Mouse (Mus musculus): ENCODE results near the gene Cbr3. TPM values are rescaled to one million over a fixed set of nuclear protein-coding genes. Genes with fewer than 3 reads are reported as not detected.
"Not testable (repeated sequence)": the region's sequence is repeated elsewhere in the genome, so short reads cannot be mapped to it uniquely, and the experiment has no call there.

Cbr3 gene
- total RNA-seq (2021), result 10 to 100 TPM; 13.8 to 16.3 TPM
- long read RNA-seq, experiment 1, transcript Cbr3-201 (3 exons, 1,170 nt), result major isoform, 9 of 10 reads
- long read RNA-seq, experiment 1, partial matches to known transcripts, result 0 of 10 reads
- long read RNA-seq, experiment 1, other reads (novel, unspliced or antisense), result 1 of 10 reads
- long read RNA-seq, experiment 2, transcript Cbr3-201 (3 exons, 1,170 nt), result major isoform, 6 of 7 reads
- long read RNA-seq, experiment 2, partial matches to known transcripts, result 0 of 7 reads
- long read RNA-seq, experiment 2, other reads (novel, unspliced or antisense), result 1 of 7 reads

DNA sequence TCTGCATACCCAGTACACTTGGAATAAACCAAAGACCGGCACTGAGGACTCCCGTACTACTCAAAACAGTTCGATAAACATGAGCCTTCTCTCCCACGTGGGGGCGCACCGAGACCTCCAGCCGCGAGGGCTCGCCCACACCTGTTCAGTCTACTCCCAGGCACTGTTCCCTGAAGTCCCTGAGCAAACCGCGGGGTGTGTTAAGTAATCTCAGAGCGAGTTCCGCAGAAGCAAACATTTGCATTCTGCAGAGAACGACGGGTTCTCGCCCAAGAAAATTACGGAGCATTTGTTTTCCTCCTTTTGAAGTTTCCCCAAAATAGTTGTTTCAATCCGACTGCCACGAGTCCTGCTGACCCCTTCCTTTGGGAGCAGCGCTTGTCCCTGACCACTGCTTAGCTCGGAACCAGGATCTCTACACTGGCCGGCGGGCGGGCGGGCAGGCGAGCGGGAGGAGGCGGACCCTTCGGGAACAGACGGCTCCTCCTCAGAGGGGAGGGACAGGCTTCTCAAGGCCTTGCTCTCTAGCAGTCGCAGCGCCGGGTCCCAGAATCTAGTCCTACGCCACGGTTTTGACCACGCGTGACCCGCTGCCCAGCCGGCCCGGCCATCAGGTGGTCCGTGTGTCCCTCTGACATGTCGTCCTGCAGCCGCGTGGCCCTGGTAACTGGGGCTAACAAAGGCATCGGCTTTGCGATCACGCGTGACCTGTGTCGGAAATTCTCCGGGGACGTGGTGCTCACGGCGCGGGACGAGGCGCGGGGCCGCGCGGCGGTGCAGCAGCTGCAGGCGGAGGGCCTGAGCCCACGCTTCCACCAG, at the start of gene Cbr3:
Cbr3 (plus strand) TSS at position 527 of the 819 bp plus-strand sequence.
- intact Hi-C loops (cut with DNase I), result loop anchor here (10.0 kb wide), 1 partner anchor 82 kb away; no protein-coding TSS in a partner anchor
- DNase-seq (ENCODE audit: low spot score in 2 of 2), result peak; percentile 75 to 85

DNA sequence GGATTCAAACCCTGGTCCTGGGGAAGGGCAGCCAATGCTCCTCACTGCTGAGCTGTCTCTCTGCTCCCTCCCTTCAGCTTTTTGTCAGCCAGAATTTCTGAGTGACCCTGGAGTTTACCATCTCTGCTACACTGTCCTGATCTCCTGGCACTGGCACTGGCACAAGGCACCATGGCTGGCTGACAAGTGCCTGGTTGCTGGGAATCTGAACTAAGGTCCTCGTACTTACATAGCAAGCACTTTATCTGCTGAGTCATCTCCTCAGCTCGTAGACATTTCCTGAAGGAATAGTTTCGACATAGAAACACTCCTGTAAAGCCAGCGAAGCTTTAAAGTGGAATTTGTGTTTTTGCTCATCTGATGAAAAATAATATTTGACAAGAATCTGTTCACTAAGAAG, 39.0 kb upstream of the Cbr3 start:
- no peak for DNase-seq (ENCODE audit: low spot score in 2 of 2)
- intact Hi-C loops (cut with DNase I), result no loop called here

DNA sequence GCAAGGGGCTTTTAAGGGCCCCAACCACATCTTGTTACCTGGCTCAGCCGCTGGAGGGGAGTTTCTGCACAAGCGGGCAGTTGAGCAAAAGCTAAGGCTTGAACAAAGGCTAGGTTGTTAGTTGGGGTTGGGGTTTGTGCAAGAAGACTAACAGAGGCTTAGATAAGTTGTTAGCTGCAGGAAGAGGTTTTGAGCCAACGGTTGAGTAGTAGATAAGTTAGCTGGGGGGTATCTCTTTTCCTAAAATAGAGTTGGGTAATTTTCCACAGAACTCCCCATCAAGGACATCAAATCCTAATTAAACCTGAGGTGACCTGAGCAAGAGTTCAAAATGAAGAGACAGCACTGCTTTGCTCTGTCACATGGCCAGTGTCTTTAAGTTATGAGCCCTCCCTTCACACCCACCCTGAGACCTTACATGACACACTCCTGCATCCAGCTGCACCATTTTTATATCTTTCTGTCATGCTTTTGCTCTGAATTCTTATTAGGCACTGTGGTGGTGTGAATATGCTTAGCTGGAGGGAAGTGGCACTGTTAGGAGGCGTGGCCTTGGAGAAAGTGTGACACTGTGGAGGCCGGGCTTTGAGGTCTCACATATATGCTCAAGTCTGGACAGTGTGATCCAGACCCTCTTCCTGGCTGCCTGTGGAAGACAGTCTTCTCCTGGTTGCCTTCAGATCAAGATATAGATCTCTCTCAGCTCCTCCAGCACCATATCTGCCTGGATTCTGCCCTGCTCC, 34.4 kb upstream of the Cbr3 start:
- intact Hi-C loops (cut with DNase I), result no loop called here
- no peak for DNase-seq (ENCODE audit: low spot score in 2 of 2)

GRCm38 (mm10) chr16:93667976-93668375, 15.0 kb upstream of the Cbr3 start:
- DNase-seq (ENCODE audit: low spot score in 2 of 2), result no peak
- intact Hi-C loops (cut with DNase I), result no loop called here

- intact Hi-C loops (cut with DNase I), result no loop called here
- DNase-seq (ENCODE audit: low spot score in 2 of 2), result no peak
Observed at GRCm38 (mm10) chr16:93669521-93669920, 13.5 kb upstream of the Cbr3 start.

GRCm38 (mm10) chr16:93670466-93670865, 12.5 kb upstream of the Cbr3 start:
- intact Hi-C loops (cut with DNase I); DNase-seq (ENCODE audit: low spot score in 2 of 2): not testable (repeated sequence)

- intact Hi-C loops (cut with DNase I), result no loop called here
- no peak for DNase-seq (ENCODE audit: low spot score in 2 of 2)
Observed at GRCm38 (mm10) chr16:93671064-93671463, 12.0 kb upstream of the Cbr3 start.

- DNase-seq (ENCODE audit: low spot score in 2 of 2), result no peak
Observed at GRCm38 (mm10) chr16:93676376-93676775, 6.6 kb upstream of the Cbr3 start.

DNA sequence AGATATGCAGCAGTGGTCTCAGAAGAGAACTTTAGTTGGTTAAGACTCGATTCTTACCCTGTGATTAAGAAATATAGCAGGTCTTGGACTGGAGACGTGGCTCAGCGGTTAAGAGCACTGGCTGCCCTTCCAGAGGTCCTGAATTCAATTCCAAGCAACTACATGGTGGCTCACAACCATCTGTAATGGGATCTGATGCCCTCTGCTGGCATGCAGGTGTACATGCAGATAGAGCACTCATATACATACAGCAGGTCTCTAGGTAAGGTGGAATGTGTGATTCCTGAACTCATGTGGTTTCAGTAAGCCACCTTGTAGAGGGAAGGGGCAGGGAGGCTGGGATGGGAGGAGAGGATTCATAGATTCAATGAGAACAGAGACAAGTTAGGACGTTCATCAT, 4.8 kb upstream of the Cbr3 start:
- intact Hi-C loops (cut with DNase I), result no loop called here
- no peak for DNase-seq (ENCODE audit: low spot score in 2 of 2)

More at GRCm38 (mm10) chr16:93676376-93676775, 6.6 kb upstream of the Cbr3 start:
- intact Hi-C loops (cut with DNase I), result no loop called here

DNA sequence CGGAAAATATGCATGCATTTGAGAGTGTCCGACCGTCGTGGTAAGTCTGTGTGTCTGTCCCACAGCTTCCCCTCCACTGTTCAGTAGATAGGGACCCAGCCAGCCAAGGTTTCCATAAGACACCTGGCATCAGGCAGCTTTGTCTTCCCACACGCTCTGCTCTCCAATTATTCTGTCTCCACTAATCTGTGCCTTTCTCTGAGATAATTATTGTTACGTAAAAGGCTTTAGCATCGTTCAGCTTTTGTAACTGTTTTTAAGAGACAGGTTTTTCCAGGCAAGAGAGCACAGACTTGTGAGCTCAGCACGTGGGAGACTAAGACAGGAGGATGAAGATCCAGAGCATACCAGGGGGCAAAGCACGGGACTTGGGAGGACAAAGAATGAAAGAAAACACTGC, 3.9 kb upstream of the Cbr3 start:
- DNase-seq (ENCODE audit: low spot score in 2 of 2), result peak in 1 of 2 experiments; percentile 20
- intact Hi-C loops (cut with DNase I), result no loop called here

DNA sequence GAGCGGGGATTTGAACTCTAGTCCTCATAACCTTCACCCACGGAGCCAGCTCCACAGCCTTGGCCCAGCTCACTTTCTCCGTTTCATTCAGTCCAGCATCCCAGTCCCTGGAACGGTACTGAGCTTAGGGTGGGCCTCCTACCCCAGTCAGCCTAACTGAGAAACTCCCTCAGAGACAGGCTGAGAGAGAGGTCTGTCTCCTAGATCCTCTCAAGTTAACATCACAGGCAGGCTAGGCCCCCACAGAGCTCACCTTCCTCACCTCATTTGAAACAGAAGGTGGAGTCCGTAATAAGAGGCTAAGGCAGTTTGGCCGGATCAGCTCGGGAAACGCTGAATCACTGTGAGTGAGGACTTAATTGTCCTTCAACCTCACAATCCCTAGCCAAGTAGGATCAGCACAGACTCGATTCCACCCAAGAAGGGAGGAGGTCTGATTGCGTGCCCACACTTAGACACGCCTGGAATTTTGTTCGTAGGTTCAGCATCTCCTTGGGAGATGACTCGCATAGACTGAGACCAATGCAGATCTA, 793 bp upstream of the Cbr3 start:
- intact Hi-C loops (cut with DNase I), result loop anchor here (10.0 kb wide), 1 partner anchor 83 kb away; no protein-coding TSS in a partner anchor
- no peak for DNase-seq (ENCODE audit: low spot score in 2 of 2)

- DNase-seq (ENCODE audit: low spot score in 2 of 2), result peak in 1 of 2 experiments; percentile 22
- intact Hi-C loops (cut with DNase I), result loop anchor here (10.0 kb wide), 1 partner anchor 81 kb away; no protein-coding TSS in a partner anchor
Observed at GRCm38 (mm10) chr16:93683508-93684236, 657 bp downstream of the Cbr3 start.

DNA sequence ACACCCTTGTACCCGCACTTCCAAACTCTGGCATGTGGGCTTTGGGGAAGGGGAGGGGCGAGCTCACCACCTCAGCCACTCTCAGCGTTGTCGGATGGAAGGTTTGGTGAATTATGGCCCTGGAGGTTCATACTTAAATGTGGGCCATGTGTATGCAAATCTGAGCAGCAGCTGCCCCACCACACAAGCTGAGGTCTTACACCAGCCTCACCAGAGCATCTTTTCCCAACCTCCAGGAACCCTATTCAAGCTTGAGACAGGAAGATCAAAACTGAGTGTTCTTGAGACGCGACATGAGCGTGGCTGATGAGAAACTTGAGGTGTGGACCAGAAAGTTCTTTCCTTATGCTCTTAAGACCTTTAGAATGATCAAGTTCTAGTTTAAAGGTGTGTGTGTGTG, 1.4 kb downstream of the Cbr3 start:
- no peak for DNase-seq (ENCODE audit: low spot score in 2 of 2)
- intact Hi-C loops (cut with DNase I), result loop anchor here (10.0 kb wide), 1 partner anchor 80 kb away; no protein-coding TSS in a partner anchor

DNA sequence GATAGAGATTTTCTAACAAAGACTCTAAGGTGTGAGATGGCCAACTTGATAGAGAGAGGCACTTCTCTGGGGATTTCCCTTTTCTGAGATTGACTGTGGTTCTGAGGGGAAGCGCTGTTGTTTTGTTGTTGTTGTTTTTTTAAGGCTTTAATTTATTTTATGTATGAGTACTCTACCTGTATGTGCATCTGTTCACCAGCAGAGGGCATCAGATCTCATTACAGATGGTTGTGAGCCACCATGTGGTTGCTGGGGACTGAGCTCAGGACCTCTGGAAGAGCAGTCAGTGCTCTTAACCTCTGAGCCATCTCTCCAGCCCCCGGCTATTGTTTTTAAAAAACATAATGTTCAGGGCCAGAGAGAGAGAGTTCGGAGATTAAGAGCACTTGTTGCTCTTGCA, 2.8 kb downstream of the Cbr3 start:
- DNase-seq (ENCODE audit: low spot score in 2 of 2), result not testable (repeated sequence)
- intact Hi-C loops (cut with DNase I), result loop anchor here (10.0 kb wide), 1 partner anchor 79 kb away; no protein-coding TSS in a partner anchor

- intact Hi-C loops (cut with DNase I), result loop anchor here (10.0 kb wide), 1 partner anchor 78 kb away; no protein-coding TSS in a partner anchor
Observed at GRCm38 (mm10) chr16:93686421-93686820, 3.4 kb downstream of the Cbr3 start.

GRCm38 (mm10) chr16:93686945-93687344, 3.9 kb downstream of the Cbr3 start:
- DNase-seq (ENCODE audit: low spot score in 2 of 2), result peak in 1 of 2 experiments; percentile 45
- intact Hi-C loops (cut with DNase I), result loop anchor here (10.0 kb wide), 1 partner anchor 78 kb away; no protein-coding TSS in a partner anchor

More at GRCm38 (mm10) chr16:93686421-93686820, 3.4 kb downstream of the Cbr3 start:
- no peak for DNase-seq (ENCODE audit: low spot score in 2 of 2)

DNA sequence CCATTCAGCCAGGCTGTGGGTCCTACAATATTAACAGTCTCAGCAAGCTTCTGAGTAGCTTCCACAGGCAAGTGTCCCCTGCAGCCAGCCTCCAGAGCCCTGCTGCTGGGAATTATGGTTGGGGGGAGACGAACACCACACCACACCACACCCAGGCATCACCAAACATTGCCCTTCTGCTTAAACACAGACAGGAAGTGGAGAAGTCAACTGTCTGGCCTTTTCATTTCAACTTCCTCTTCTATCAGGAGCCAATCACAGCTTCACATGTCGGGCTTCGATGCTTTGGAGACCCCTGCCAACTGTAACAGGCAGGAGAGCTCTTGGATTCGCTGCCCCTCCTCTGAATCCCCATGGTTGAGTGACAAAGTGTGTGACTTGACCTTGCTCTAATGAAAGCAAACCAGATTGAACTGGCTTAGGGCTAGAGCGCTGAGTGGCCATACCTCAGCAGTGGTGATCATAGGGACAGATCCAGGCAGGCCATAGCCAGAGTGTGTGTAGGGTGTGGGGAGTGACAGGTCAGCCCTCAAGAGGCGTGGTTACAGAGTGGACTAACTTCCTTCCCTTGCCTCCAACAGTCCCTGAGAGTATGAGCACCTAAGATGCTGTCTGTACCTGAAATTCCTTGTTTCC, 8.3 kb downstream of the Cbr3 start:
- DNase-seq (ENCODE audit: low spot score in 2 of 2), result no peak
- intact Hi-C loops (cut with DNase I), result no loop called here

DNA sequence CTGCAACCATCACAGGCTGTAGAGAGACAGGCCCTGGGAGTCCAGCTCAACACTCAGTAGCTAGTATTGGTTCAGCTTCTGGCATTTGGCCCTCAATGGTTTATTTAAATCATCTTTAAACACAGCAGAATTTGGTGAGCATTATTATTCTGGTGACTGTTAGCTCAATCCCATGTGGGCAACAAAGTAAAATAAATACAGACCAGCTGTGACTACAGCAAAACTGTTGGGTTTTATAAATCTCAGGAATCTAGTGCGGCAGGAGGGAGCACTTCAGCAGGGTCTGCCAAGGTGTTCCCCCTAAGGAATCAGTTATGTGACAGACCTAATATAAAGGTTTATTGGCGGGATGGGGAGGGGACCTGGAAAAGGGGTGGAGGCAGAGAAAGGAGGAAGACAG, 9.7 kb downstream of the Cbr3 start:
- intact Hi-C loops (cut with DNase I), result no loop called here
- DNase-seq (ENCODE audit: low spot score in 2 of 2), result no peak

Measured in left cerebral cortex, postnatal 14 days (tissue).